Mouse (Mus musculus) liver, embryonic 14.5 days (tissue): ENCODE measurements at regions not wholly inside any gene's neighbourhood (a gene's known extent, or its start where the extent isn't known, plus 50 kb on each side); places are given as distances from the start of the nearest gene placed in this dataset.

Experiments
- ATAC-seq: fragments of 200-750 bp; cut with Nextera tagmentation; 2 replicates; pipeline ENCODE4 v1.8.0; 2017; ENCODE audit warnings: moderate number of reproducible peaks, mild to moderate bottlenecking, moderate library complexity; ENCODE audit not compliant: insufficient read depth
- DNase-seq, 3 experiments: peaks; one replicate each; pipeline ENCODE4 v3.0.0-alpha.2; 2012 to 2013; ENCODE audit warnings: low read depth in 3 of 3, low spot score in 3 of 3
- H3K27ac ChIP-seq: fragments of 300-500 bp; sonication (generic); 2 replicates; pipeline ENCODE4 v1.5.1; 2014; ENCODE audit warnings: moderate library complexity, mild to moderate bottlenecking, control low read depth, inconsistent platforms
- H3K27me3 ChIP-seq: fragments of 300-500 bp; sonication (generic); 2 replicates; pipeline ENCODE4 v1.6.1; 2014; ENCODE audit warnings: mild to moderate bottlenecking, low read length, moderate library complexity; ENCODE audit not compliant: control insufficient read depth, insufficient read depth
- H3K36me3 ChIP-seq: fragments of 300-500 bp; sonication (generic); replicated peaks from 2 replicates; pipeline ENCODE4 v1.6.1; 2014; ENCODE audit warnings: low read depth; ENCODE audit not compliant: control insufficient read depth, insufficient read depth
- H3K4me1 ChIP-seq, 2 experiments: fragments of 200-500 bp in 1 of 2; fragments of 300-500 bp in 1 of 2; sonication (generic) in 1 of 2; replicated peaks; 2 replicates each; pipeline ENCODE4 v1.6.1; 2012 to 2014; ENCODE audit warnings: antibody characterized with exemption in 1 of 2, inconsistent platforms in 1 of 2, low read length in 1 of 2; ENCODE audit not compliant: control insufficient read depth in 2 of 2, insufficient read depth in 2 of 2
- H3K4me2 ChIP-seq: fragments of 300-500 bp; sonication (generic); 2 replicates; pipeline ENCODE4 v1.6.1; 2014; ENCODE audit warnings: low read depth, mild to moderate bottlenecking, control low read depth, moderate library complexity
- H3K4me3 ChIP-seq, 2 experiments: fragments of 200-500 bp in 1 of 2; fragments of 300-500 bp in 1 of 2; sonication (generic) in 1 of 2; 2 replicates each; pipeline ENCODE4 v1.5.1; 2012 to 2014; ENCODE audit warnings: low read depth in 2 of 2, low read length in 2 of 2, mild to moderate bottlenecking in 2 of 2, control low read depth in 1 of 2, inconsistent platforms in 1 of 2, moderate library complexity in 1 of 2; ENCODE audit not compliant: insufficient read depth in 1 of 2
- H3K9ac ChIP-seq: fragments of 300-500 bp; sonication (generic); replicated peaks from 2 replicates; pipeline ENCODE4 v1.6.1; 2014; ENCODE audit warnings: mild to moderate bottlenecking, control low read depth, moderate library complexity
- H3K9me3 ChIP-seq: fragments of 300-500 bp; sonication (generic); 2 replicates; pipeline ENCODE4 v1.6.1; 2016; ENCODE audit warnings: low read length, mixed read lengths; ENCODE audit not compliant: control insufficient read depth
- CTCF ChIP-seq: IDR thresholded peaks from 2 replicates; pipeline ENCODE4 v1.5.1; 2016; ENCODE audit warnings: antibody characterized with exemption, low read depth, control low read depth
- EP300 ChIP-seq: IDR thresholded peaks from 2 replicates; pipeline ENCODE4 v1.6.1; 2016; ENCODE audit warnings: antibody characterized with exemption, low read depth
- WGBS: fragments of 180-500 bp; shearing (Covaris S2); extraction: QIAGEN DNeasy Blood & Tissue Kit; methylation state at CpG from one replicate; pipeline ENCODE4 v1.1.7; 2014; ENCODE audit not compliant: insufficient replicate concordance; 5-methylcytosine and 5-hydroxymethylcytosine counted together

DNA sequence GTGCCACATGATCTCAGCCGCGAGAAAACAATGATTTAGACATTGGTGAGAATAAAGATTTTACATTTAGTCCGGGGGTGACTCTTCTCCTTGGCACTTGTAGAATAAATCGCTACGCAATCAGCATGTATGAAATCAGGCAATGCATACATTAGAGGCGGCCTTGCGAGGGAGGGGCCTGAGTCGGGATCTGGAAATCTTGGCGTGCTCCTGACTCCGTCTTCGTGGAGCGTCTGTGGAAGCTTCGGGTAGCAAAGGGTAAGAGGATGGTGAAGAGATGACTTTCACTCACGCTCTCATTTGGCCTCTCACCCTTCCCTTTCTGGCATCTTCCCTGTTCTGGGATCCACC lies 167.1 kb downstream of the Nkx6-1 start:
- ATAC-seq (no peak), DNase-seq (no peak)
- Histone ChIP-seq H3K9me3 (no peaks in the 10 kb centered on the region), H3K4me2 (no peak overlapping the region), H3K27ac (no peak overlapping the region), H3K4me3 (no peak overlapping the region), H3K9ac (no peak overlapping the region), H3K4me1 (no peaks in the 10 kb centered on the region), H3K27me3 (no peaks in the 10 kb centered on the region), H3K36me3 (no peaks in the 10 kb centered on the region)
- WGBS, result 73% methylated on average over 14 of the region's 14 CpGs
- TF ChIP-seq CTCF, result no peak
- no peak for TF ChIP-seq EP300

DNA sequence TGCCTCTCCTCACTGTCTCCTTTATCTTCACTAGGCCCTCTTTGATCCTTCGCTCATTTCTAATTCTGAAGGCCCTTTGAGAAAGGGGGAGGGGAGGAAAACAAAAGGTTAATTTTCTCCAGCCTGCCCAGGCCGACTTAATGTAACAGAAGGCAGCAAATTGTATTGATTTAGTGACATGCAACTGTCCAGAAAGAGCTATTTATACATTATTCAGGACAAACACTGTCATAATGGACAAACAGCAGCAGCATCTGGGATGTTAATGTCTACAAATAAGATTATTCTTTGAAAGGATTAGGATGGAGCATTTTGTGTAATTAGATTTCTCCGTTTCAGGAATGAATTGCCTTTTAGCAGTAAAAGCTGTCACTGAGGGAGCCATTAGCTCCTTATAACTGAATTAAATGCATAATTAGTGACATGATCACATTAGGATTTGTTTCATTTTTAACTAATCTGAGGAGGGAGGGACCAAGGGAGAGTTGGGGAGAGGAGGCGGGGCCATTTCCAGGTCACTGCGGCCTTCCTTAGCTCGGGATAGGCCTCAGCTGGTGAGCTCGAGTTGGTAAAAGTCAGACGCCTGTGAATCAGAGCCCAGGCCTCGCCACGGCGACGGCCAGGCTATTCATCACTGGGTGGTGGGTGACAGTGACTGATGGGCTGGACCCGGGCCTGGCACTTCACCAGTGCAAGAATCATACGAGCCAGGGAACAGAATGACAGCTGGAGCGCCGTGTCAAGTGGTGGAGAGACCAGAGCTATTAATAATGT lies 167.7 kb downstream of the Nkx6-1 start:
- TF ChIP-seq CTCF (no peak), EP300 (no peak)
- ATAC-seq, result no peak
- Histone ChIP-seq H3K4me3 (no peak overlapping the region), H3K4me2 (no peak overlapping the region), H3K27me3 (no peaks in the 10 kb centered on the region), H3K27ac (no peak overlapping the region), H3K9ac (no peak overlapping the region), H3K36me3 (no peaks in the 10 kb centered on the region), H3K9me3 (no peaks in the 10 kb centered on the region), H3K4me1 (no peaks in the 10 kb centered on the region)
- DNase-seq, result no peak
- WGBS, result 67% methylated on average over 16 of the region's 16 CpGs

DNA sequence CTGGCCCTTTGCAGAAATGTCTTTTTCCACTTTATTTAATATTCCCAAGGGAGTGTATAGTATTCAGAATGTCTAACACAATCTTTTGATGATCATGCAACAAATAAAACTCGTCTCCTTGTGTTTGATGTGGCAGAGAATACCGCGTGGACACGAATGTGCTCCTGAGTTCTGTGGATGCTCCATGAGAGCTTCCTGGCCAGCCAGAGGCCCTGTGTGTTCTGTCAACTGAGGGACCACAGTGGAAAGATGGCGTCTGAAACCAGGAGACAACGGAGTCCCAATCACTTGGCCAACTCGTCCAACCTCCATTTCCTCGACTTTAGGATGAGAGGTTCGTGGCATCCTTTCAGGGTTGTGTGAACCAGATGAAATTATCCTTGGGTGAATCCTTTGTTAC lies 168.6 kb downstream of the Nkx6-1 start:
- no peak for TF ChIP-seq EP300
- no peak for TF ChIP-seq CTCF
- Histone ChIP-seq H3K4me3 (no peak overlapping the region), H3K4me2 (no peak overlapping the region), H3K27ac (no peak overlapping the region), H3K36me3 (no peaks in the 10 kb centered on the region), H3K4me1 (no peaks in the 10 kb centered on the region), H3K9ac (no peak overlapping the region), H3K27me3 (no peaks in the 10 kb centered on the region), H3K9me3 (no peaks in the 10 kb centered on the region)
- DNase-seq (no peak), ATAC-seq (no peak)
- 77% methylated on average over 9 of the region's 9 CpGs for WGBS

DNA sequence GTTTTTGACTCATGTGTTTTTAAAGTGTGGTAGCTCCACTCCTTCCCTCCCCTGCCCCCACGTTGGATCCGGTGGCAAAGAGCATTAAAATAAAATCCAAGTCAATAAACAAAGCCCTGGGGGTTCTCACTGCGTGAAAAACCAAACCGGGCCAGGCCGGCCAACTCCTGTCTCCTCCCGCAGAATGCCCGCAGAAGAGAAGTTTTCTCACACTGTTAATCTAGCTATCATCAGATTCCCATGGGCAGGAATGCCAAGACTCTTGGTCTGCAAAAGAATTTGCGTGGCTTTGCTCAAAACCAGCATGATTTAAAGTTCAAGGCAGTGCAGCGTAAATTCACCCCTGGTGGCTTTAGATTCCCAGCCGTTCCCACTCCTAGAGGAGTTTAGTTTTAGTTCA lies 219.0 kb downstream of the Nkx6-1 start:
- 45% methylated on average over 10 of the region's 10 CpGs for WGBS
- Histone ChIP-seq H3K27ac (no peak overlapping the region), H3K4me1 (no peaks in the 10 kb centered on the region), H3K4me2 (no peak overlapping the region), H3K36me3 (no peaks in the 10 kb centered on the region), H3K9me3 (no peaks in the 10 kb centered on the region), H3K4me3 (no peak overlapping the region), H3K9ac (no peak overlapping the region), H3K27me3 (no peaks in the 10 kb centered on the region)
- DNase-seq (no peak), ATAC-seq (no peak)
- TF ChIP-seq CTCF (no peak), EP300 (no peak)

DNA sequence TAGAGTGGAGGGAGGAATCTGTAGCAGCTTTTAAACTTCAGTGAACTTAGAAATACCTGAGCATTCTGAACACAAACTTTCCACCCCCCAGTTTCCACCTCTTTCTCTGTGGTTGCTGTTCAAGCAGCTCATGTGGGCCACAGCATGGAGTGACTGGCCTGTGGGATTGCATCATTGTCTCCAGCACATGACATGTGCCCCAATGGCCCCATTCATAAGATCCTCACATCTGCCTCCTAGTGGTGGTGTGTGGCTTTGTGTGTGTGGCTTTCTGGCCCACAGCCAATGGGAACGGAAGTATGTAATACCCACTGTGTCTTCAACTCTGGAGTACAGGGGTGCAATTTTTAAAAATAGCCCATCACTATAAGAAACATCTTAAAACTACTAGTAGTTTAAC lies 223.0 kb downstream of the Nkx6-1 start:
- DNase-seq (no peak), ATAC-seq (no peak)
- H3K4me2 ChIP-seq, result no peak overlapping the region
- H3K27me3 ChIP-seq, result no peaks in the 10 kb centered on the region
- no peak overlapping the region for H3K4me3 ChIP-seq
- no peaks in the 10 kb centered on the region for H3K9me3 ChIP-seq
- no peak for TF ChIP-seq EP300
- 0 out of 2 replicates have a peak, but pooled peaks have one; percentile 21 for TF ChIP-seq CTCF
- no peaks in the 10 kb centered on the region for H3K4me1 ChIP-seq
- H3K27ac ChIP-seq, result no peak overlapping the region
- 68% methylated on average over 1 of the region's 1 CpGs for WGBS
- H3K36me3 ChIP-seq, result no peaks in the 10 kb centered on the region
- no peak overlapping the region for H3K9ac ChIP-seq
